Mouse (Mus musculus) CD4-positive naive resting alpha-beta T cell, adult 76 days (primary cell): ENCODE results near the gene Thap8. TPM values are rescaled to one million over a fixed set of nuclear protein-coding genes. Genes with fewer than 3 reads are reported as not detected.

Source experiments
- total RNA-seq: library from RNA; stranded (reverse); gene quantifications from one replicate; pipeline ENCODE4 v1.2.4, GENCODE M21; 2023

Thap8 gene
- total RNA-seq: 0.64 TPM

GRCm38 (mm10) chr7:30279951-30280669 is at the start of gene Thap8, which contains the start of gene Wdr62:
Gene Thap8 (plus strand): TSS chr7:30280094.
Gene Wdr62 (minus strand): TSS chr7:30280419.

GRCm38 (mm10) chr7:30231669-30232454 is 48.0 kb upstream of the Thap8 start, which contains the start of the genes Polr2i and Tbcb:
Gene Polr2i (plus strand): TSS chr7:30231948.
Gene Tbcb (minus strand): TSS chr7:30232272.

GRCm38 (mm10) chr7:30235625-30236024 is 44.3 kb upstream of the Thap8 start, which contains the start of gene Ovol3:
Gene Ovol3 (minus strand): TSS chr7:30235725.

GRCm38 (mm10) chr7:30291215-30292131 is 11.6 kb downstream of the Thap8 start, which contains the start of gene Clip3:
Gene Clip3 (plus strand): TSS chr7:30291728.

GRCm38 (mm10) chr7:30308076-30309005 is 28.4 kb downstream of the Thap8 start, which contains the start of gene Alkbh6:
Gene Alkbh6 (plus strand): TSS chr7:30308717.

GRCm38 (mm10) chr7:30314721-30315155 is 34.8 kb downstream of the Thap8 start, which contains the start of gene Syne4:
Gene Syne4 (plus strand): TSS chr7:30314807.

GRCm38 (mm10) chr7:30321539-30322284 is 41.8 kb downstream of the Thap8 start, which contains the start of gene E130208F15Rik:
Gene E130208F15Rik (plus strand): TSS chr7:30321740.

GRCm38 (mm10) chr7:30323795-30324194 is 43.9 kb downstream of the Thap8 start, which contains the start of gene Sdhaf1:
Gene Sdhaf1 (minus strand): TSS chr7:30323895.

Other genes starting within 250 kb of the Thap8 start
- 2.0 TPM for gene Zfp14, start 228.7 kb upstream of the Thap8 start, total RNA-seq
- gene Zfp82, start 207.2 kb upstream of the Thap8 start, total RNA-seq: 4.0 TPM
- not detected for gene Gm26920, start 189.7 kb upstream of the Thap8 start, total RNA-seq
- gene Zfp566, start 189.6 kb upstream of the Thap8 start, total RNA-seq: 9.0 TPM
- gene Zfp260, start 185.3 kb upstream of the Thap8 start, total RNA-seq: 55.2 TPM
- gene Zfp382, start 158.2 kb upstream of the Thap8 start, total RNA-seq: 5.2 TPM
- 41.9 TPM for gene Zfp146, start 110.3 kb upstream of the Thap8 start, total RNA-seq
- not detected for gene Cox7a1, start 96.0 kb upstream of the Thap8 start, total RNA-seq
- gene Capns1, start 81.3 kb upstream of the Thap8 start, total RNA-seq: 123 TPM
- gene Polr2i, start 48.1 kb upstream of the Thap8 start, total RNA-seq: 23.6 TPM
- 25.8 TPM for gene Tbcb, start 47.8 kb upstream of the Thap8 start, total RNA-seq
- not detected for gene Ovol3, start 44.4 kb upstream of the Thap8 start, total RNA-seq
- 5.8 TPM for gene Wdr62, start 325 bp downstream of the Thap8 start, total RNA-seq
- 0.53 TPM for gene Clip3, start 11.6 kb downstream of the Thap8 start, total RNA-seq
- 64.0 TPM for gene Alkbh6, start 28.6 kb downstream of the Thap8 start, total RNA-seq
- gene Syne4, start 34.7 kb downstream of the Thap8 start, total RNA-seq: 6.4 TPM
- 5.8 TPM for gene E130208F15Rik, start 41.6 kb downstream of the Thap8 start, total RNA-seq
- 14.3 TPM for gene Sdhaf1, start 43.8 kb downstream of the Thap8 start, total RNA-seq
- gene Lrfn3, start 82.7 kb downstream of the Thap8 start, total RNA-seq: not detected
- gene Tyrobp, start 133.7 kb downstream of the Thap8 start, total RNA-seq: 30.8 TPM
- gene Hcst, start 139.8 kb downstream of the Thap8 start, total RNA-seq: 153 TPM
- gene Nfkbid, start 141.6 kb downstream of the Thap8 start, total RNA-seq: 83.8 TPM
- gene Aplp1, start 165.4 kb downstream of the Thap8 start, total RNA-seq: 1.3 TPM
- not detected for gene Kirrel2, start 177.6 kb downstream of the Thap8 start, total RNA-seq
- 0.29 TPM for gene Nphs1, start 178.2 kb downstream of the Thap8 start, total RNA-seq
- gene Prodh2, start 213.5 kb downstream of the Thap8 start, total RNA-seq: not detected